Mouse (Mus musculus): Measurements from ENCODE around the gene Cyp2e1.

Gene Cyp2e1

GRCm38 (mm10) chr7:140810496-140810895 is 47.0 kb downstream of the Cyp2e1 start:
- no peak for DNase-seq (ENCODE audit: low spot score)

GRCm38 (mm10) chr7:140811714-140812113 is 48.2 kb downstream of the Cyp2e1 start:
- no peak for DNase-seq (ENCODE audit: low spot score)

- DNase-seq (ENCODE audit: low spot score) = no peak
Observed at GRCm38 (mm10) chr7:140812850-140813249, 49.3 kb downstream of the Cyp2e1 start.

GRCm38 (mm10) chr7:140820173-140820572 is 56.6 kb downstream of the Cyp2e1 start:
- DNase-seq (ENCODE audit: low spot score) = no peak

GRCm38 (mm10) chr7:140821305-140821652 is 57.7 kb downstream of the Cyp2e1 start:
- DNase-seq (ENCODE audit: low spot score) = no peak

GRCm38 (mm10) chr7:140821653-140822329 is 58.3 kb downstream of the Cyp2e1 start, which contains the start of gene Zfp941:
Gene Zfp941 (minus strand): TSS chr7:140822178.
- no peak for DNase-seq (ENCODE audit: low spot score)

GRCm38 (mm10) chr7:140822731-140823130 is 59.2 kb downstream of the Cyp2e1 start:
- no peak for DNase-seq (ENCODE audit: low spot score)
